Mouse (Mus musculus): ENCODE measurements around the gene Trim2. TPM values are rescaled to one million over a fixed set of nuclear protein-coding genes. Genes with fewer than 3 reads are reported as not detected.

Gene Trim2
- polyA plus RNA-seq, 1 experiment from 2014 or later = 121 TPM

GRCm38 (mm10) chr3:84135387-84135786 lies 171.3 kb downstream of the Trim2 start:
- H3K36me3 ChIP-seq = no peaks in the 10 kb centered on the region
- ATAC-seq (ENCODE audit: low FRiP score) = 0 out of 2 replicates have a peak, but pooled peaks have one; percentile 29
- H3K27ac ChIP-seq = no peak overlapping the region
- no peak overlapping the region for H3K4me3 ChIP-seq
- H3K9ac ChIP-seq = no peak overlapping the region
- no peaks in the 10 kb centered on the region for H3K9me3 ChIP-seq (replicated peaks)
- no peaks in the 10 kb centered on the region for H3K27me3 ChIP-seq
- no peak overlapping the region for H3K4me2 ChIP-seq (replicated peaks)
- H3K4me1 ChIP-seq = no peaks in the 10 kb centered on the region
- WGBS = 31% methylated on average over 9 of the region's 9 CpGs

GRCm38 (mm10) chr3:84131369-84131768 lies 175.3 kb downstream of the Trim2 start:
- H3K9ac ChIP-seq = no peak overlapping the region

GRCm38 (mm10) chr3:84130776-84131175 lies 175.9 kb downstream of the Trim2 start:
- no peaks in the 10 kb centered on the region for H3K4me1 ChIP-seq
- 74% methylated on average over 5 of the region's 5 CpGs for WGBS
- H3K4me3 ChIP-seq = no peak overlapping the region
- H3K4me2 ChIP-seq (replicated peaks) = no peak overlapping the region
- no peaks in the 10 kb centered on the region for H3K9me3 ChIP-seq (replicated peaks)
- no peaks in the 10 kb centered on the region for H3K27me3 ChIP-seq
- H3K27ac ChIP-seq = no peak overlapping the region
- H3K9ac ChIP-seq = no peak overlapping the region
- no peak for ATAC-seq (ENCODE audit: low FRiP score)
- no peaks in the 10 kb centered on the region for H3K36me3 ChIP-seq

More at GRCm38 (mm10) chr3:84131369-84131768, 175.3 kb downstream of the Trim2 start:
- Histone ChIP-seq H3K36me3 (no peaks in the 10 kb centered on the region), H3K4me1 (no peaks in the 10 kb centered on the region), H3K4me2 (replicated peaks) (no peak overlapping the region), H3K27ac (no peak overlapping the region), H3K4me3 (no peak overlapping the region), H3K27me3 (no peaks in the 10 kb centered on the region), H3K9me3 (replicated peaks) (no peaks in the 10 kb centered on the region)
- 84% methylated on average over 3 of the region's 3 CpGs for WGBS
- no peak for ATAC-seq (ENCODE audit: low FRiP score)

GRCm38 (mm10) chr3:84128871-84129870 lies 177.5 kb downstream of the Trim2 start:
- no peak overlapping the region for H3K4me3 ChIP-seq
- no peaks in the 10 kb centered on the region for H3K4me1 ChIP-seq
- ATAC-seq (ENCODE audit: low FRiP score) = no peak
- H3K4me2 ChIP-seq (replicated peaks) = no peak overlapping the region
- H3K9ac ChIP-seq = no peak overlapping the region
- H3K9me3 ChIP-seq (replicated peaks) = no peaks in the 10 kb centered on the region
- H3K36me3 ChIP-seq = no peaks in the 10 kb centered on the region
- no peaks in the 10 kb centered on the region for H3K27me3 ChIP-seq
- 67% methylated on average over 11 of the region's 11 CpGs for WGBS
- H3K27ac ChIP-seq = no peak overlapping the region

- H3K4me3 ChIP-seq = no peak overlapping the region
- no peaks in the 10 kb centered on the region for H3K36me3 ChIP-seq
- no peaks in the 10 kb centered on the region for H3K4me1 ChIP-seq
- WGBS = 80% methylated on average over 2 of the region's 2 CpGs
- no peak overlapping the region for H3K9ac ChIP-seq
- no peak for ATAC-seq (ENCODE audit: low FRiP score)
- no peaks in the 10 kb centered on the region for H3K27me3 ChIP-seq
- H3K27ac ChIP-seq = no peak overlapping the region
- no peak overlapping the region for H3K4me2 ChIP-seq (replicated peaks)
- H3K9me3 ChIP-seq (replicated peaks) = no peaks in the 10 kb centered on the region
These were observed 179.2 kb downstream of the Trim2 start for GRCm38 (mm10) chr3:84127431-84127830.

GRCm38 (mm10) chr3:84126721-84127120 lies 180.0 kb downstream of the Trim2 start:
- Histone ChIP-seq H3K27me3 (no peaks in the 10 kb centered on the region), H3K9ac (no peak overlapping the region), H3K36me3 (no peaks in the 10 kb centered on the region), H3K4me2 (replicated peaks) (no peak overlapping the region), H3K27ac (no peak overlapping the region), H3K4me1 (no peaks in the 10 kb centered on the region), H3K9me3 (replicated peaks) (no peaks in the 10 kb centered on the region), H3K4me3 (no peak overlapping the region)
- 88% methylated on average over 3 of the region's 3 CpGs for WGBS
- no peak for ATAC-seq (ENCODE audit: low FRiP score)

- no peak overlapping the region for H3K4me2 ChIP-seq (replicated peaks)
- no peaks in the 10 kb centered on the region for H3K36me3 ChIP-seq
- no peak overlapping the region for H3K9ac ChIP-seq
- H3K9me3 ChIP-seq (replicated peaks) = no peaks in the 10 kb centered on the region
- ATAC-seq (ENCODE audit: low FRiP score) = no peak
- H3K4me3 ChIP-seq = no peak overlapping the region
- H3K27ac ChIP-seq = no peak overlapping the region
- WGBS = 64% methylated on average over 6 of the region's 6 CpGs
- H3K27me3 ChIP-seq = no peaks in the 10 kb centered on the region
- H3K4me1 ChIP-seq = no peaks in the 10 kb centered on the region
These were observed 180.9 kb downstream of the Trim2 start for GRCm38 (mm10) chr3:84125704-84126289.

- ATAC-seq (ENCODE audit: low FRiP score) = no peak
- H3K9me3 ChIP-seq (replicated peaks) = no peaks in the 10 kb centered on the region
- H3K4me2 ChIP-seq (replicated peaks) = no peak overlapping the region
- no peak overlapping the region for H3K9ac ChIP-seq
- no peak overlapping the region for H3K27ac ChIP-seq
- H3K4me1 ChIP-seq = no peaks in the 10 kb centered on the region
- no peaks in the 10 kb centered on the region for H3K36me3 ChIP-seq
- no peaks in the 10 kb centered on the region for H3K27me3 ChIP-seq
- H3K4me3 ChIP-seq = no peak overlapping the region
- WGBS = 77% methylated on average over 3 of the region's 3 CpGs
These were observed 183.2 kb downstream of the Trim2 start for GRCm38 (mm10) chr3:84123461-84123860.

- no peak overlapping the region for H3K4me2 ChIP-seq (replicated peaks)
- H3K4me1 ChIP-seq = no peaks in the 10 kb centered on the region
- no peaks in the 10 kb centered on the region for H3K27me3 ChIP-seq
- no peak overlapping the region for H3K4me3 ChIP-seq
- no peak overlapping the region for H3K9ac ChIP-seq
- no peaks in the 10 kb centered on the region for H3K9me3 ChIP-seq (replicated peaks)
- ATAC-seq (ENCODE audit: low FRiP score) = no peak
- H3K27ac ChIP-seq = no peak overlapping the region
- 74% methylated on average over 7 of the region's 7 CpGs for WGBS
- H3K36me3 ChIP-seq = no peaks in the 10 kb centered on the region
These were observed 188.0 kb downstream of the Trim2 start for GRCm38 (mm10) chr3:84118718-84119117.

- no peak for ATAC-seq (ENCODE audit: low FRiP score)
- Histone ChIP-seq H3K9me3 (replicated peaks) (no peaks in the 10 kb centered on the region), H3K27ac (no peak overlapping the region), H3K4me2 (replicated peaks) (no peak overlapping the region), H3K27me3 (no peaks in the 10 kb centered on the region), H3K4me3 (no peak overlapping the region), H3K36me3 (no peaks in the 10 kb centered on the region), H3K9ac (no peak overlapping the region), H3K4me1 (no peaks in the 10 kb centered on the region)
- 85% methylated on average over 7 of the region's 7 CpGs for WGBS
These were observed 188.5 kb downstream of the Trim2 start for GRCm38 (mm10) chr3:84118178-84118577.
